Mouse (Mus musculus) retina, postnatal 7 days (tissue): Measurements from ENCODE around the gene Scin.

ENCODE experiments used
- DNase-seq: peaks from one replicate; pipeline ENCODE4 v3.0.0-alpha.2; 2012; ENCODE audit warnings: low read depth, low spot score

The Scin gene

GRCm38 (mm10) chr12:40027444-40027843, 106.6 kb downstream of the Scin start:
- no peak for DNase-seq

DNA sequence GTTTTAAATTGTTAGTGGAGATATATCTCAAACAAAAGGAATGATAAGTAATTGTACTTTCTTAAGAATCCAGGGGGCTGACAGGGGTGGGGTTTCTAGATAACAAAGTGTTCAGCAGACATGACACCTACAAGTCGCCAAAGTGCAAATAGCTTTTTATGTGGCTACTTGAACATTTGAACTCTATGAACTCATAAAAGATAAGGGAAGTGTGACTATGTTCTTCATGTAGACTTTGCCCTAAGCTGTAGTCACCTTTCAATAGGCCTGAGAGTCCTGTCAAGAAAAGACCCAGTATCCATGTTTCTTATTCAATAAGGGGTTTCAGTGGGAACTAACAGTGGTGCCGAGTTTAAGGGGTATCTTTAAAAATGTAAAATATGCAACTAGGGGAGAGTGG, 110.1 kb downstream of the Scin start:
- DNase-seq, result no peak

GRCm38 (mm10) chr12:40023014-40023642, 110.9 kb downstream of the Scin start:
- no peak for DNase-seq

DNA sequence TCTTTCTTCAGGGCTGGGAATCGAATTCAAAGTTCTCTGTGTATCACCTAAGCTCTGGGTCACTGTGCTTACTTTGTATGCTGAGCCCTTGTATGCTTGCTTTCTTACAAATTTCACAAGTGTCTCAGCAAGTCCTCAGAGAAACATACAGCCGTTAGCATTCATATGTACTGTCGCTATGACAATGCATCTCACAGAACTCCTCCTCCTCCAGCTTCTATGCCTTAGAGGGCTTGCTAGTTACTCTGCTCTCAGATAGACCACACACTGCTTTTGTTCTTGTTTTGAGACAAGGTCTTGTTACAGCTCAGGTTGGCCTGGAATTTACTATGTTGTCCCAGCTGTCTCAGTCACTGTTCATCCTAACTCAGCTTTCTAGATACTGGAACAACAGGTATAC, 111.7 kb downstream of the Scin start:
- no peak for DNase-seq

DNA sequence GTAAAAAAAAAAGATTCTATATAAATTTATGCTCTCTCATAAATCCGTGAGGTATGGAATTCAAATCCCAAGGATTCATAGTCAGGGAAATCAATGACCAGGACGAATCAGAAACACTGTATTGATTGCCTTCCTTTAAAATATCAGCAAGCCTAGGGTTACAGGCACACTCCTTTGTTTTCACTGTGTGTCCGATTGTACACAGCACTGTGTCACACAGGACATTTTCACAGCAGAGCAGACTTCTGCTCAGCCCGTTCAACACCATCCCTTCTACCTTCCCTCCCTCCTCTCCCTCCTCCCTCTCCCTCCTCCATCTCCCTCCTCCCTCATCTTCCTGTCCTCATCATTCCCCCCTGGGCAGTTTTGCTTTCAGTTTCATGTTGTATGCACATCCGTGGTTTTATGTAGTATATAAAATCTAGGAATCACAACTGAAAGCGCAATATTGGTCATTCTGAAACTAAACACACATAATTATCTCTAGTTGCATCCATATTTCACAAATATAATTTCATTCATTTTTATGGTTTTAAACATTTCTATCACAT, 116.0 kb downstream of the Scin start:
- no peak for DNase-seq

- DNase-seq, result no peak
Observed at GRCm38 (mm10) chr12:40016648-40017460, 117.2 kb downstream of the Scin start.

GRCm38 (mm10) chr12:40016068-40016467, 118.0 kb downstream of the Scin start:
- DNase-seq, result no peak

- DNase-seq, result no peak
Observed at GRCm38 (mm10) chr12:40009866-40010265, 124.2 kb downstream of the Scin start.
